Mouse (Mus musculus): ENCODE results near the gene Tshb. TPM values are rescaled to one million over a fixed set of nuclear protein-coding genes. Genes with fewer than 3 reads are reported as not detected.

Tshb gene
- total RNA-seq (2023) = not detected

GRCm38 (mm10) chr3:102782618-102783017 is at the start of gene Tshb:
Gene Tshb, minus strand, starts transcription at chr3:102782718.

GRCm38 (mm10) chr3:102734313-102735030 is 48.0 kb downstream of the Tshb start, which contains the start of gene Tspan2:
Gene Tspan2, plus strand, starts transcription at chr3:102734529.

Other genes starting within 250 kb of the Tshb start
- gene Tspan2, start 48.2 kb downstream of the Tshb start, total RNA-seq (2023) = 0.55 TPM
- not detected for gene Sycp1, start 153.4 kb upstream of the Tshb start, total RNA-seq (2023)
- not detected for gene Nr1h5, start 181.4 kb upstream of the Tshb start, total RNA-seq (2023)
- gene Sike1, start 213.0 kb upstream of the Tshb start, total RNA-seq (2023) = 141 TPM
- gene Csde1, start 237.7 kb upstream of the Tshb start, total RNA-seq (2023) = 436 TPM